Mouse (Mus musculus): ENCODE measurements around the gene Ldb3. TPM values are rescaled to one million over a fixed set of nuclear protein-coding genes. Genes with fewer than 3 reads are reported as not detected.
A peak's percentile ranks its signal among the peaks of the same experiment; 100 is the strongest.

Ldb3 gene
- polyA plus RNA-seq (2015; fragmentation: Nextera tagmentation; extraction: Ambion mirVana): 12.7 and 13.2 TPM in 2 replicates

DNA sequence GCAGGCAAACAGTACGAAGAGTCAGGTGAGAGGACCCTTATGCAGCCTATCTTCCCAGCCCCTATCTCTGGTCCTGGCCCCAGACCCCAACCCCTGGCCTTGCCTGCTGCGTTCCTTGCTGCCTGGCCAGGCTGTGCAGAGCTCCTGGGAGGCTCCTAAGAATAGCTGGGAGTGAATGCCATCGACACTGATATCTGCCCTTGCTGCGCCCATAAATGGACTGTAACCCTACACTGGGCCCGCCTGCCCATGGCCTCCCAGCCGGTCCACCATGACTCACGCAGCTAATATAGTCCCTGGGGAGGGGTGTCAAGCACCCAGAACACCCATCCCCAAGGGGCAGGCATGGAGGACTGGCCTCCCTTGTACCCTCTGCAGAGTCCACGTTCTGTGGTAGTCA lies at the start of gene Ldb3:
Ldb3 (minus strand) TSS at position 185 of the 400 bp plus-strand sequence.
- ATAC-seq (ENCODE audit: low read depth): peak; percentile 29; the same call in 1 of the 2 replicates
- peaks cover 4% of the 10 kb centered on the region; the same call in 1 of the 2 replicates for H3K4me1 ChIP-seq (replicated peaks; ENCODE audit: control insufficient read depth, insufficient read depth, low read length)
- 44% methylated on average over 8 of the region's 8 CpGs for WGBS

GRCm38 (mm10) chr14:34635721-34636120 lies 47.2 kb upstream of the Ldb3 start:
- Histone ChIP-seq H3K9me3 (ENCODE audit: control insufficient read depth, low read length) (no peaks in the 10 kb centered on the region), H3K27ac (ENCODE audit: low read length) (no peak overlapping the region), H3K9ac (ENCODE audit: low read length) (no peak overlapping the region), H3K4me2 (ENCODE audit: low read depth, low read length) (no peak overlapping the region), H3K4me1 (replicated peaks; ENCODE audit: control insufficient read depth, insufficient read depth, low read length) (no peaks in the 10 kb centered on the region), H3K36me3 (ENCODE audit: control insufficient read depth, insufficient read depth, low read length) (no peaks in the 10 kb centered on the region), H3K4me3 (ENCODE audit: low read length) (no peak overlapping the region), H3K27me3 (ENCODE audit: control insufficient read depth, insufficient read depth, low read depth, low read length) (no peaks in the 10 kb centered on the region)
- 79% methylated on average over 6 of the region's 6 CpGs for WGBS
- no peak for ATAC-seq (ENCODE audit: low read depth)

More for the DNA sequence above, at the start of gene Ldb3:
- Histone ChIP-seq H3K36me3 (ENCODE audit: control insufficient read depth, insufficient read depth, low read length) (no peaks in the 10 kb centered on the region), H3K4me2 (ENCODE audit: low read depth, low read length) (no peak within 1 kb of the TSS), H3K27me3 (ENCODE audit: control insufficient read depth, insufficient read depth, low read depth, low read length) (no peaks in the 10 kb centered on the region), H3K4me3 (ENCODE audit: low read length) (no peak within 1 kb of the TSS), H3K9ac (ENCODE audit: low read length) (no peak within 1 kb of the TSS), H3K9me3 (ENCODE audit: control insufficient read depth, low read length) (no peaks in the 10 kb centered on the region), H3K27ac (ENCODE audit: low read length) (no peak within 1 kb of the TSS)

GRCm38 (mm10) chr14:34635192-34635591 lies 46.7 kb upstream of the Ldb3 start:
- H3K4me3 ChIP-seq (ENCODE audit: low read length): no peak overlapping the region
- no peak overlapping the region for H3K9ac ChIP-seq (ENCODE audit: low read length)
- no peaks in the 10 kb centered on the region for H3K27me3 ChIP-seq (ENCODE audit: control insufficient read depth, insufficient read depth, low read depth, low read length)
- 32% methylated on average over 7 of the region's 7 CpGs for WGBS
- H3K4me2 ChIP-seq (ENCODE audit: low read depth, low read length): no peak overlapping the region
- no peaks in the 10 kb centered on the region for H3K9me3 ChIP-seq (ENCODE audit: control insufficient read depth, low read length)
- H3K27ac ChIP-seq (ENCODE audit: low read length): no peak overlapping the region
- H3K4me1 ChIP-seq (replicated peaks; ENCODE audit: control insufficient read depth, insufficient read depth, low read length): no peaks in the 10 kb centered on the region
- H3K36me3 ChIP-seq (ENCODE audit: control insufficient read depth, insufficient read depth, low read length): no peaks in the 10 kb centered on the region
- no peak for ATAC-seq (ENCODE audit: low read depth)

- ATAC-seq (ENCODE audit: low read depth): no peak
- Histone ChIP-seq H3K4me2 (ENCODE audit: low read depth, low read length) (no peak overlapping the region), H3K9ac (ENCODE audit: low read length) (no peak overlapping the region), H3K4me3 (ENCODE audit: low read length) (no peak overlapping the region), H3K4me1 (replicated peaks; ENCODE audit: control insufficient read depth, insufficient read depth, low read length) (no peaks in the 10 kb centered on the region), H3K9me3 (ENCODE audit: control insufficient read depth, low read length) (no peaks in the 10 kb centered on the region), H3K27me3 (ENCODE audit: control insufficient read depth, insufficient read depth, low read depth, low read length) (no peaks in the 10 kb centered on the region), H3K27ac (ENCODE audit: low read length) (no peak overlapping the region), H3K36me3 (ENCODE audit: control insufficient read depth, insufficient read depth, low read length) (no peaks in the 10 kb centered on the region)
- 58% methylated on average over 10 of the region's 10 CpGs for WGBS
Observed at GRCm38 (mm10) chr14:34632722-34633448, 44.4 kb upstream of the Ldb3 start.

- WGBS: 76% methylated on average over 7 of the region's 7 CpGs
- no peak for ATAC-seq (ENCODE audit: low read depth)
- Histone ChIP-seq H3K9ac (ENCODE audit: low read length) (no peak overlapping the region), H3K27me3 (ENCODE audit: control insufficient read depth, insufficient read depth, low read depth, low read length) (no peaks in the 10 kb centered on the region), H3K36me3 (ENCODE audit: control insufficient read depth, insufficient read depth, low read length) (no peaks in the 10 kb centered on the region), H3K9me3 (ENCODE audit: control insufficient read depth, low read length) (no peaks in the 10 kb centered on the region), H3K4me1 (replicated peaks; ENCODE audit: control insufficient read depth, insufficient read depth, low read length) (no peaks in the 10 kb centered on the region), H3K4me3 (ENCODE audit: low read length) (no peak overlapping the region), H3K27ac (ENCODE audit: low read length) (no peak overlapping the region), H3K4me2 (ENCODE audit: low read depth, low read length) (no peak overlapping the region)
Observed at GRCm38 (mm10) chr14:34626824-34627223, 38.3 kb upstream of the Ldb3 start.

DNA sequence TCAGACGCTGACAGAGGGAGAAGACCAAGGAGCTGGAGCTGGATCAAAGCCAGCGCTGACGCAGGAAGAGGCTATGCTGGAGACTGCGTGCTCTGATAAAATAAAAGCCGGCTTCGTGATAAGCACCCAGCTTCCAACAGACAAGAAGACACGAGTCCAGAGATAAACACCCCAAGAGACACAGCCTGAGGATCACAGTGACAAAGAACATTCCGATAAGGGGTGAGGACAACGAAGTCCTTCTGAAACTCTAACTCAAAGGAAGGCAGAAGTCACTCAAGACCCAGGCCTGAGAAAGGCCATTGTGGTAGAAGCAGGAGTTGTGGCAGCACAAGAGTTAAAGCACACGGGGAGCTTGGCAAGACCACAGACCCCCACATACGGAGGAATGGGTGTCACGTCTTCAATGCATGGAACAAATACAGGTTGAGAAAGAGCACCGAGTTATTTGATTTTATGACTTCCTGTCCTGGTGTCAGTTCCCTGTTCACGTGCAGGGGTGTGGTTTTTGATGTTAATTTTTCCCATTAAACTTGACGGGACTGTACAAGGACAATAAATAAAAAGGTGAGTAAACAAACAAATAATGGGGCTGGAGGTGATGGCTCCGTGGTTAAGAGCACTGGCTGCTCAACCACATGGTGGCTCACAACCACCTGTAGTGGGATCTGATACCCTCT lies 35.2 kb upstream of the Ldb3 start:
- Histone ChIP-seq H3K9ac (ENCODE audit: low read length) (no peak overlapping the region), H3K27ac (ENCODE audit: low read length) (no peak overlapping the region), H3K4me1 (replicated peaks; ENCODE audit: control insufficient read depth, insufficient read depth, low read length) (no peaks in the 10 kb centered on the region), H3K27me3 (ENCODE audit: control insufficient read depth, insufficient read depth, low read depth, low read length) (no peaks in the 10 kb centered on the region), H3K4me2 (ENCODE audit: low read depth, low read length) (no peak overlapping the region), H3K9me3 (ENCODE audit: control insufficient read depth, low read length) (no peaks in the 10 kb centered on the region), H3K4me3 (ENCODE audit: low read length) (no peak overlapping the region), H3K36me3 (ENCODE audit: control insufficient read depth, insufficient read depth, low read length) (no peaks in the 10 kb centered on the region)
- ATAC-seq (ENCODE audit: low read depth): no peak
- 45% methylated on average over 16 of the region's 16 CpGs for WGBS

DNA sequence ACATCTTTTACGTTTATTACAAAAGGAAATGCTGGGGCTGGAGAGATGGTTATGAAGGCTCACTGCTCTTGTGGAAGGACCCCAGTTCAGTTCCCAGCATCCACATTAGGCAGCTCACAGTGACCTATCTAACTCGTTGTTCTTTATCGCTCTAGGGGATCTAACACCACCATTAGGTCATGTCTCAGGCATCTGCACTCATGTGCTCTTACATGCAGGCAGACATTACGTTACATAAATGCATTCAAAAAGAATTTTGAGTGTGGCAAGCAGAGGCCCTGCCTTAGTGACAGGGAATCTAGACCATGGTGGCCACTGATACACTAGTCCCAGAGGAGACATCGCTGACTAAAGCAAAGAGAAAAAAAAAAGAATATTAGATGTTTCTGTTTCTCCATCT lies 34.6 kb upstream of the Ldb3 start:
- no peak overlapping the region for H3K27ac ChIP-seq (ENCODE audit: low read length)
- no peak overlapping the region for H3K4me3 ChIP-seq (ENCODE audit: low read length)
- H3K9me3 ChIP-seq (ENCODE audit: control insufficient read depth, low read length): no peaks in the 10 kb centered on the region
- 59% methylated on average over 5 of the region's 5 CpGs for WGBS
- H3K36me3 ChIP-seq (ENCODE audit: control insufficient read depth, insufficient read depth, low read length): no peaks in the 10 kb centered on the region
- no peak overlapping the region for H3K9ac ChIP-seq (ENCODE audit: low read length)
- H3K4me2 ChIP-seq (ENCODE audit: low read depth, low read length): no peak overlapping the region
- H3K4me1 ChIP-seq (replicated peaks; ENCODE audit: control insufficient read depth, insufficient read depth, low read length): no peaks in the 10 kb centered on the region
- H3K27me3 ChIP-seq (ENCODE audit: control insufficient read depth, insufficient read depth, low read depth, low read length): no peaks in the 10 kb centered on the region
- no peak for ATAC-seq (ENCODE audit: low read depth)

DNA sequence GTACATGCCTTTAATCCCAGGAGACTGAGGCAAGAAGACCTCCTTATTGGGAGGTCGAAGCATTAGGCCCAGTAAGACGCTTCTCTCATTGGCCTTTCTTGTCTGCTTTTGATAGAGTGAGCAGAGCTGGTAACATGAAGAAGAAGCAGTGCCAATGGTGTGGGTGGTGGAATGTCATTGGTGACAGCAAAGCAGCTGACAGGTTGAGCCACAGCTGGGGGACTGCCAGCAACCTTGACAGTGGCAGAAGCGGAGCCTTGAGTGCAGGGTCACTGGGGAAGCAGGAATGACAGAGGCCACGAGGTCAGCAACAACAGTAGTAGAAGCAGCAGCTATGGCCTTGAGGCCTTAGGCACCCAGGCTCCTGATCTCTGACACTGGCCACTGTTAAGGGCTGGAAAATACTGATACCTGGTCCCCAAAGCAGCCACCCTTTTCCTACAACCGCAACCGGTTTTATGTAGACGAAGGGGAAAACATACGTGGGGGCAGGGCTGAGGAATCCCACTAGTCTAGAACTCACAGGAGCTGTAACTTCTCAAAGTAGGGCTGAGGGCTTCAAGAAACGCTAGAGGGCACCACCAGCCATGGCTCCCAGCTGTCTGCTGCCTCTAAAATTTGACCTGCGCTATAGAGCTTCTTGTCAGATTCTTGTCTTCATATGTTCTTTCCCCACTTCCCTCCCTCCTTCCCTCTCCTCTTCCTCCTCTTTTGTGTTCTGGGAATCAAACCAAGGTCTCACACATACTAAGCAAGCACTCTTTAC lies 32.3 kb upstream of the Ldb3 start:
- H3K9me3 ChIP-seq (ENCODE audit: control insufficient read depth, low read length): no peaks in the 10 kb centered on the region

GRCm38 (mm10) chr14:34618808-34619207 lies 30.3 kb upstream of the Ldb3 start:
- H3K4me3 ChIP-seq (ENCODE audit: low read length): no peak overlapping the region
- H3K27ac ChIP-seq (ENCODE audit: low read length): no peak overlapping the region
- 33% methylated on average over 9 of the region's 9 CpGs for WGBS
- H3K9me3 ChIP-seq (ENCODE audit: control insufficient read depth, low read length): no peaks in the 10 kb centered on the region
- H3K27me3 ChIP-seq (ENCODE audit: control insufficient read depth, insufficient read depth, low read depth, low read length): peaks cover 11% of the 10 kb centered on the region; the same call in 1 of the 2 replicates
- no peak for ATAC-seq (ENCODE audit: low read depth)
- H3K9ac ChIP-seq (ENCODE audit: low read length): no peak overlapping the region
- no peaks in the 10 kb centered on the region for H3K36me3 ChIP-seq (ENCODE audit: control insufficient read depth, insufficient read depth, low read length)
- H3K4me2 ChIP-seq (ENCODE audit: low read depth, low read length): no peak overlapping the region
- peaks cover 10% of the 10 kb centered on the region for H3K4me1 ChIP-seq (replicated peaks; ENCODE audit: control insufficient read depth, insufficient read depth, low read length)

More for the DNA sequence above, 32.3 kb upstream of the Ldb3 start:
- Histone ChIP-seq H3K27ac (ENCODE audit: low read length) (no peak overlapping the region), H3K36me3 (ENCODE audit: control insufficient read depth, insufficient read depth, low read length) (no peaks in the 10 kb centered on the region), H3K4me2 (ENCODE audit: low read depth, low read length) (no peak overlapping the region), H3K27me3 (ENCODE audit: control insufficient read depth, insufficient read depth, low read depth, low read length) (no peaks in the 10 kb centered on the region; the same call in 1 of the 2 replicates), H3K4me1 (replicated peaks; ENCODE audit: control insufficient read depth, insufficient read depth, low read length) (0 out of 2 replicates have a peak, but pooled peaks cover under 1% of the 10 kb centered on the region), H3K9ac (ENCODE audit: low read length) (no peak overlapping the region), H3K4me3 (ENCODE audit: low read length) (no peak overlapping the region)
- no peak for ATAC-seq (ENCODE audit: low read depth)
- WGBS: 31% methylated on average over 10 of the region's 10 CpGs
